Mouse (Mus musculus): ENCODE data around the gene Dnah2. TPM values are rescaled to one million over a fixed set of nuclear protein-coding genes. Genes with fewer than 3 reads are reported as not detected.
A peak's percentile ranks its signal among the peaks of the same experiment; 100 is the strongest.

Gene Dnah2
- polyA plus RNA-seq, 1 experiment from 2014 or later, result 1.9 TPM

DNA sequence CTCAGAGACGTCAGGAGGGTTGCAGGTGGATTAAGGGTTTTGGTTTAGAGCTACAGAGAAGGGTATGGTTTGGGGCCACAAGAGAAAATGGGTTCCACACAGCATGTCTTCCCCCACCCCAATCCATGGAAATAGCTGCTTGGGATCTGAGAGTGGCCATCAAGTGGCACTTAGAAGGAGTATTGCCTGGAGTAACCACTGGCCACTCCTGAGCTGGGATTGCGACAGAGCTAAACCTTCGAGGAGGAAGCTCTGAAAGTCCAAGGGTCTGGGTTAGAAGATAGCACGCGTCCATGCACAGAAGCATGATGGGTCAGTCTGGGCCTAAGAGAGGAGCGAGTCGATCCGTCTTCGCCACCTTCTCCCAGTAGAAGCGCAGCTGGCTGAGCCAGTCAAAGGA is 72.1 kb downstream of the Dnah2 start:
- H3K27me3 ChIP-seq (replicated peaks), result no peaks in the 10 kb centered on the region
- H3K4me1 ChIP-seq, result no peaks in the 10 kb centered on the region
- no peak overlapping the region for H3K4me2 ChIP-seq (replicated peaks)
- ATAC-seq (ENCODE audit: low FRiP score, low read depth), result no peak
- no peaks in the 10 kb centered on the region for H3K36me3 ChIP-seq
- no peak overlapping the region for H3K4me3 ChIP-seq
- WGBS, result 93% methylated on average over 10 of the region's 10 CpGs
- H3K9me3 ChIP-seq, result no peaks in the 10 kb centered on the region
- H3K9ac ChIP-seq, result no peak overlapping the region
- no peak overlapping the region for H3K27ac ChIP-seq

DNA sequence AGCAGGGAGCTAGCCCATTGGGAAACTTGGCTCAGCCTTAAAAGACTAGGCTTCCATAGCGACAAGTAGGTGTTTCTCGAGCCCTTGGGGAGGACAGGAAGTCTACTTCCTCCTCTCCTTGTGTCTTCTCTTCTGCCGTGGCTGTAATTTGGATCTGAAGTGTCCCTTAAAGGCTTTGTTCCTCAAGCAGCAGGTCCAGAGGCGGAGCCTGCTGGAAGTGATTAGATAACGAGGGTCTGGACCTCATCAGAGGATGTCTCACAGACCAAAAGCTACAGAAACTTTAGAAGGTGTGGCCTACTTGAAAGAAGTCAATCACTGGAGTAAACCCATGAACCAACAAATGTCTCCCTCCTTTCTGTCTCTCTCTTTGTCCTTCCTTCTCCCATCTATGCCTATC is 74.2 kb downstream of the Dnah2 start:
- no peak for ATAC-seq (ENCODE audit: low FRiP score, low read depth)
- Histone ChIP-seq H3K4me3 (no peak overlapping the region), H3K4me2 (replicated peaks) (no peak overlapping the region), H3K4me1 (no peaks in the 10 kb centered on the region), H3K9ac (no peak overlapping the region), H3K9me3 (no peaks in the 10 kb centered on the region), H3K27me3 (replicated peaks) (no peaks in the 10 kb centered on the region), H3K36me3 (no peaks in the 10 kb centered on the region), H3K27ac (no peak overlapping the region)
- 51% methylated on average over 5 of the region's 5 CpGs for WGBS

DNA sequence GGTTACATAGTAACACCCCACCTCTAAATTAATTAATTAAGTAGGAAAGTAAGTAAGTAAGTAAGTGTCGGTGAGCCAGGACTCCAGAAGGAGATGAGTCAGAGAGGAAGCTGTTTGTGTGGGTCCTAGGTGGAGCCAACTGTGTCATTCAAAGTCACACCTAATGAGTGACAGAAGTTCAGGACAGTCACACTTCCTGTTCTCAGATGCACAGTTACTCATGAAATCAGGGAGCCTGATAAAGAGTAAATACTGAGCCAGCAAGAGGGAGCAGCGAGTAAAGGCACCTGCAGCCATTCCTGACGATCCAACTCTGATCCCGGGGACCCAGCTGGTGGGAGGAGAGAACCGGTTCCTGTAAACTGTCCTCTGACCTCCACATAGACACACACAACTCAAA is 76.2 kb downstream of the Dnah2 start:
- no peaks in the 10 kb centered on the region for H3K27me3 ChIP-seq (replicated peaks)
- H3K4me1 ChIP-seq, result no peaks in the 10 kb centered on the region
- H3K4me3 ChIP-seq, result no peak overlapping the region
- ATAC-seq (ENCODE audit: low FRiP score, low read depth), result no peak
- no peak overlapping the region for H3K4me2 ChIP-seq (replicated peaks)
- H3K27ac ChIP-seq, result no peak overlapping the region
- H3K9me3 ChIP-seq, result no peaks in the 10 kb centered on the region
- H3K36me3 ChIP-seq, result no peaks in the 10 kb centered on the region
- 82% methylated on average over 5 of the region's 5 CpGs for WGBS
- H3K9ac ChIP-seq, result no peak overlapping the region

DNA sequence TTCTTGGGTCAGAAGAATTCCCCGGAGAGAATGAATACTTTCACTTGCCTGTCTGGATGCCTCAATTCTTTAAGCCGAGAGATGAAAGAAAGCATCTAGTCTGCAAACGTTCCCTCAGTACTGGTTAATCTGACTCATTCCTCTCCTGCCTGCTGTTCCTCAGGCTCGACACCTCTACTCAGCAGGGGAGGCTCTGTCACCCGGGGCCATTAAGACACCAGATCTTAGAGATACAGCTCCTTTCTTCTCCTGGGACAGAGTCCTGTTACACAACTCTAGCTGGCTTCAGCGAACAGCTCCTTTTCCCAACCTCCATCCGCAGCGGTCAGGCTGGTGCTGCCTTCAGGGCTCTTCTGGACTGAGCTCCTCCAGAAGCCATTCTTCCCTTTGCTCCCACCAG is 77.4 kb downstream of the Dnah2 start:
- 22% methylated on average over 8 of the region's 8 CpGs for WGBS

DNA sequence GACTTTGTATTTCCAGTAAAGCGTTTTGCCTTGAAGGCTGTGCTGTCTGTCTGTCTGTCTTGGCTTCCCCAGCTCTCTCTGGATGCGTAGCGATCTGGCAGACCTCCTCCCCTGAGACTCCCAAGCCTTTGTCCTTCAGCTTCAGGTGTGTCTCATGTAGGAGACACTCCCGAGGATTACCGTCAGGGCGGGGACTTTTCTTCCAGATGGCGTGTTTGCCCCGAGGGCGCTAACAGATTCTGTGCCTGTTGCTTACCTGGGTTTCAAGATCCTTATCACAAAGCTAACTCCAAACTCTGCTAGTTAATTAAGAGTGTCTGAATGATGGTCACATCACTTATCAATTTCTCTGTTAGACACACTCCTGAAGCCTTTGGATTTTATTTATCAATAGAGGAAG is 79.6 kb downstream of the Dnah2 start:
- ATAC-seq (ENCODE audit: low FRiP score, low read depth), result no peak
- Histone ChIP-seq H3K4me1 (no peaks in the 10 kb centered on the region), H3K36me3 (no peaks in the 10 kb centered on the region), H3K27me3 (replicated peaks) (no peaks in the 10 kb centered on the region), H3K9me3 (no peaks in the 10 kb centered on the region), H3K9ac (no peak overlapping the region), H3K4me2 (replicated peaks) (no peak overlapping the region), H3K4me3 (no peak overlapping the region), H3K27ac (no peak overlapping the region)
- 92% methylated on average over 9 of the region's 9 CpGs for WGBS

More for the DNA sequence above, 77.4 kb downstream of the Dnah2 start:
- Histone ChIP-seq H3K27ac (no peak overlapping the region), H3K4me1 (no peaks in the 10 kb centered on the region), H3K4me3 (no peak overlapping the region), H3K9ac (no peak overlapping the region), H3K36me3 (no peaks in the 10 kb centered on the region), H3K4me2 (replicated peaks) (no peak overlapping the region), H3K9me3 (no peaks in the 10 kb centered on the region), H3K27me3 (replicated peaks) (no peaks in the 10 kb centered on the region)
- ATAC-seq (ENCODE audit: low FRiP score, low read depth), result no peak

DNA sequence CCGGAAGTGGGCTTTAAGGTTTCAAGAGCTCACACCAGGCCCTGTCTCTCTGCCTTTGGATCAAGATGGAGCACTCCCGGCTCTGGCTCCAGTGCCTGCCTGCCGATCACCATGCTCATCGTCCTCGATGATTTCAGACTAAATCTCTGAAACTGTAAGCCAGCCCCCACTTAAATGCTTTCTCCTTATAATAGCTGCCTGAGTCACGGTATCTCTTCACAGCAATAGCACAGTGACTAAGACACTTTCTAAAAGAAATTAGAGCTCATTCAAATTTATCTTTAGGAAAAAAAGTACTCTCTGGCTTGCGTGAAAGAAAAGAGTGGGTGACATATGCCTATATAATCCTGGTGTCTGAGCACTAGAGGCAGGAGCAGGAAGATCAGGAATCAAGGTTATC is 84.9 kb downstream of the Dnah2 start:
- Histone ChIP-seq H3K27me3 (replicated peaks) (no peaks in the 10 kb centered on the region), H3K4me1 (no peaks in the 10 kb centered on the region), H3K4me2 (replicated peaks) (no peak overlapping the region), H3K27ac (no peak overlapping the region), H3K9me3 (no peaks in the 10 kb centered on the region), H3K4me3 (no peak overlapping the region), H3K9ac (no peak overlapping the region), H3K36me3 (no peaks in the 10 kb centered on the region)
- WGBS, result 98% methylated on average over 7 of the region's 7 CpGs
- ATAC-seq (ENCODE audit: low FRiP score, low read depth), result no peak

DNA sequence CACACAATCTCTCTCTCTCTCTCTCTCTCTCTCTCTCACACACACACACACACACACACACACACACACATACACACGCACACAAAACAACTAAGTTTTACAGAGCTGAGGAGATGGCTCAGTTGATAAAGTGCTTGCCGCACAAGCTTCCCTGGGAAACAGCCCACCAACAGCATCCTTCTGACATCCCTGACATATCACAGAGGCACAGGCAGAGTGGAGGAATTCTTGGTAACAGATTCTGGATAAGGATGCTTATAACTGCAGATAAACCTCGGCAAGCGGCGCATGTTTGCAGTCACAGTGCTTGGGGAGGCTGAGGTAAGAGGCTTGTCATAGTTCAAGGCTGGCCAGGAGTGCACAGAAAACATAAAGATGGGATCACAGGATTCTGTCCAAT is 87.3 kb downstream of the Dnah2 start:
- Histone ChIP-seq H3K4me1 (peaks cover 8% of the 10 kb centered on the region), H3K9me3 (no peaks in the 10 kb centered on the region), H3K9ac (no peak overlapping the region), H3K36me3 (no peaks in the 10 kb centered on the region), H3K27ac (no peak overlapping the region), H3K4me3 (no peak overlapping the region), H3K4me2 (replicated peaks) (no peak overlapping the region), H3K27me3 (replicated peaks) (no peaks in the 10 kb centered on the region)
- no peak for ATAC-seq (ENCODE audit: low FRiP score, low read depth)
- WGBS, result 85% methylated on average over 5 of the region's 5 CpGs

DNA sequence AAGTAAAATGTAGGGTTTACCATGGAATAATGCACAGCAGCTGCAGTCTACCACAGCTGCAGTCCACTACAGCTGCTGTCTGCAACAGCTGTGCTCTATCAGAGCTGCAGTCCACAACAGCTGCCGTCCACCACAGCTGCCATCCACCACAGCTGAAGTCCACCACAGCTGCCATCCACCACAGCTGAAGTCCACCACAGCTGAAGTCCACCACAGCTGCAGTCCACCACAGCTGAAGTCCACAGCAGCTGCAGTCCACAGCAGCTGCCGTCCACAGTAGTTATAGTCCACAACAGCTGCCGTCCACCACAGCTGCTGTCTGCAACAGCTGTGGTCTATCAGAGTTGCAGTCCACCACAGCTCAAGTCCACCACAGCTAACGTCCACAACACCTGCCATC is 89.0 kb downstream of the Dnah2 start:
- H3K9ac ChIP-seq, result no peak overlapping the region
- no peak for ATAC-seq (ENCODE audit: low FRiP score, low read depth)
- 75% methylated on average over 4 of the region's 4 CpGs for WGBS
- H3K36me3 ChIP-seq, result no peaks in the 10 kb centered on the region
- no peaks in the 10 kb centered on the region for H3K9me3 ChIP-seq
- H3K4me2 ChIP-seq (replicated peaks), result no peak overlapping the region
- H3K4me1 ChIP-seq, result peaks cover 8% of the 10 kb centered on the region
- no peak overlapping the region for H3K4me3 ChIP-seq
- H3K27ac ChIP-seq, result no peak overlapping the region
- H3K27me3 ChIP-seq (replicated peaks), result no peaks in the 10 kb centered on the region

DNA sequence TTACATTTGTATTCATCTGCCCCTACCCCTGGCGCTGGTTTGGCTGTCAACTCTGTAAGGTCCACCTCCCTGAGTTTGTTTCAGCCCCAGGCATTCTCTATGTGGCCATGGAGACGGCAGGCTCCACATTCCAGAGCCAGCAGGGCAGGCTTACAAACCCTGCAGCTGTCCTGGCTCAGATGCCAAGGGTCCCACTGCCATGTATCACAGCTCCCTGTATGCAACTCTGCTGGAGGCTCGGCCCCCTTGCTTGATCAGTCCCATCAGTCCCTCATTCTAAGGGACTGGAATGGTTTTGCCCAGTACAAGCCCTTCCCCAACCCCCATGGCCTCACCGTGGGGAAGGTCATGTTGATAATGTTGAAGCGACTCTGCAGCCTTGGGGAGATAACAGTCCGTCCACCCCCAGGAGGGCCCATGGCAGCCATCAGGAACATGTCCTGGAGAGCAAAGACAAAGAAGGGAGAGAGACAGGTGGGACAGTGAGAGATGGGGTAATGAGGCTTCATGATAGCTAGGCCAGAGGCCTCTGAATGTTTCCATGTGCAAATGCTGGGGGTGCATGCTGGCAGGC is 91.8 kb downstream of the Dnah2 start:
- no peaks in the 10 kb centered on the region for H3K27me3 ChIP-seq (replicated peaks)
- H3K27ac ChIP-seq, result no peak overlapping the region
- 25% methylated on average over 6 of the region's 6 CpGs for WGBS
- H3K9me3 ChIP-seq, result no peaks in the 10 kb centered on the region
- ATAC-seq (ENCODE audit: low FRiP score, low read depth), result peak; percentile 13; the same call in 1 of the 2 replicates
- H3K4me2 ChIP-seq (replicated peaks), result peak overlapping the region; percentile 12; the same call in 1 of the 2 replicates
- peaks cover 11% of the 10 kb centered on the region for H3K4me1 ChIP-seq
- H3K4me3 ChIP-seq, result no peak overlapping the region
- no peak overlapping the region for H3K9ac ChIP-seq
- no peaks in the 10 kb centered on the region for H3K36me3 ChIP-seq

DNA sequence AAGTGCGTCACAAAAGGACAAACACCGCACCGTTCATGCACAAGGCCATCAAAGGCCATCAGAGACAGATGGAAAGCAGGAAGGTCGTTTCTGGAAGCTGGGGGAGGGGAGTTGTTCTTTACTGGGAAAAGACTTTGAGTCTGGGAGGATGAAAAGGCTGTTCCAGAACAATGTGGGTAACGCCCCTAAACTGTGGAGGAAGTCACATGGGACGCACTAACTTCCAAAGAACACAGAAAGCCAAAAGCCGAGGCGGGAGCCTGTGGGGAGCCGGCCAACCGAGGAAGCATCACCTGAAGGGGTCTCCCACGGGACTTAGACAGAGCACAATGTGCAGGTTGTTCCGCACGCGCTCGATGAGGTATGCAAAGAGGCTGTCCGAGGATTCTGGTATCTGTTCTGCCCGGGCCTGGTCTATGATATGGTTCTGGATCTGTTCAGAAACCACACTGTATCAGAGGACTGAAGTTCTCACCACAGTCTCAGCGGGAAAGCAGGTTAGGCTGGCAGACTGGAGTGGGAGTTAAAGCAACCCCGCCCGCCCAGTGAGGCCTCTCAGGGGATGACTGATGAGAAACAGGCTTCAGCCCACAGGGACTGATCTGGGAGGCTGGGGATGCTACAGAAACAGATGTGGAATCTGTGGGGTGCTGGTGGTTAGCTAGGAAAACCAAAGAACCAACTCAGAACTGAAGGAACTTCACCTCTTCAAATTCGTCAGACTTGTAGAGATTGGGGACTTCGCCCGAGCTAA is 96.6 kb downstream of the Dnah2 start:
- 60% methylated on average over 23 of the region's 23 CpGs for WGBS
- Histone ChIP-seq H3K4me3 (no peak overlapping the region), H3K27me3 (replicated peaks) (no peaks in the 10 kb centered on the region), H3K36me3 (no peaks in the 10 kb centered on the region), H3K9ac (no peak overlapping the region), H3K4me1 (peaks cover 9% of the 10 kb centered on the region), H3K9me3 (no peaks in the 10 kb centered on the region), H3K4me2 (replicated peaks) (no peak overlapping the region), H3K27ac (no peak overlapping the region)
- no peak for ATAC-seq (ENCODE audit: low FRiP score, low read depth)

DNA sequence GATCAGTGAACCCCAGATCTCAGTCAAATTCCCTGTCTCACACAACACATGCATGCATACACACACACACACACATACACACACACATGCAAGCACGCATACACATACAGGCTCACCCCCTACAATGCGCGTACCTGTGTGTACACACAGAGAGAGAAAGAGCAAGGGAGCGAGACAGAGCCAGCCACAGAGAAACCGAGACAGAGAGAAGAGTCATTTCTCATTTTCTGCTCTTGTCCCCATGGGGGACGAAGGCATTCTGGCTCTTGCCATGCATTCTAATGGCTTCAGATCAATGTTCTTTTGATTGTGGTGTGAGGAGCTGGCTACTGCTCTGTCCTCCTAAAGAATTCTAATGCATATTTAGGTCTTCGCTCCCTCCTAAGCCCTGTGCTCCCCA is 101.6 kb downstream of the Dnah2 start:
- no peak overlapping the region for H3K9ac ChIP-seq
- H3K4me3 ChIP-seq, result no peak overlapping the region
- H3K36me3 ChIP-seq, result no peaks in the 10 kb centered on the region
- H3K9me3 ChIP-seq, result no peaks in the 10 kb centered on the region
- H3K27ac ChIP-seq, result no peak overlapping the region
- H3K27me3 ChIP-seq (replicated peaks), result no peaks in the 10 kb centered on the region
- 0 out of 2 replicates have a peak, but pooled peaks cover under 1% of the 10 kb centered on the region for H3K4me1 ChIP-seq
- no peak for ATAC-seq (ENCODE audit: low FRiP score, low read depth)
- no peak overlapping the region for H3K4me2 ChIP-seq (replicated peaks)
- 83% methylated on average over 7 of the region's 7 CpGs for WGBS

DNA sequence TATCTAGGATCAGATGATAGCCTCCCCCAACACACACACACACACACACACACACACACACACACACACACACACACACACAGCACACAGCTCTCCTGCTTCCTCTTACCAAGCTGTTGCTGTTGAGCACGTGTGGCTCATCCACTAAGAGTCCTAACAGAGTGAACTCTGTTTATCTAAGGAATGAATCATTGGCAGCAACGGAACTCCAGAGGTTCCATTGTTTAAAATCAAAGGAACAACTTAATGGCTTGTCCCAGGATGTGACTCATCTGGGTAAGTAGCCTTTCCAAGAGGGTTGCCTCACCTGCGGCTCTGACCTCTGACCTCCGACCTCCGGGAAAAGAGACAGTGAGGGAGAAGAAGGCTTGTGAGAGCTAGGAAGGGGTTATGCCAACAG is 105.6 kb downstream of the Dnah2 start:
- H3K4me3 ChIP-seq, result no peak overlapping the region
- no peak for ATAC-seq (ENCODE audit: low FRiP score, low read depth)
- no peaks in the 10 kb centered on the region for H3K4me1 ChIP-seq
- H3K36me3 ChIP-seq, result no peaks in the 10 kb centered on the region
- H3K27me3 ChIP-seq (replicated peaks), result no peaks in the 10 kb centered on the region
- H3K4me2 ChIP-seq (replicated peaks), result no peak overlapping the region
- WGBS, result 46% methylated on average over 5 of the region's 5 CpGs
- no peak overlapping the region for H3K27ac ChIP-seq
- no peak overlapping the region for H3K9ac ChIP-seq
- no peaks in the 10 kb centered on the region for H3K9me3 ChIP-seq

DNA sequence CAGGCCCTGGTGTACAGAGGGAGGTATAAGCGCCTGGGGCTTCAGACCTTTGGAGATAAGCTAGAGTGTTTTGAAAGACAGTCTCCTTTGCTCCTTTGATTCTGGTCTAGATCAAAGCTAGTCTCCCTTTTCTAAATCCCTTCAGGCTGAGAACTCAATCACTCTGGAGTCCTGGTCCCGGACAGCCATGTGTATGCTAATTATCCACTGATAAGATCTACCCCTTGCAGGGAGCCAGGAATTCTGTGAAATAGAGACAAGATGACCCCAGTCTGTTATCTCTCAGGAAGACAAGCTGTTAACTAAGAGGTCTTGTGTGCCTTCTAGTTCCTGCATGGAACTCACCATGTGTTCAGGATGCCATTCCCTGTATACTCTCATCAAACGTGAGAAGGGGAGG is 111.6 kb downstream of the Dnah2 start:
- H3K4me3 ChIP-seq, result no peak overlapping the region
- no peaks in the 10 kb centered on the region for H3K4me1 ChIP-seq
- H3K9me3 ChIP-seq, result no peaks in the 10 kb centered on the region
- 68% methylated on average over 3 of the region's 3 CpGs for WGBS
- no peak for ATAC-seq (ENCODE audit: low FRiP score, low read depth)
- H3K9ac ChIP-seq, result no peak overlapping the region
- no peaks in the 10 kb centered on the region for H3K27me3 ChIP-seq (replicated peaks)
- no peaks in the 10 kb centered on the region for H3K36me3 ChIP-seq
- no peak overlapping the region for H3K4me2 ChIP-seq (replicated peaks)
- H3K27ac ChIP-seq, result no peak overlapping the region

Data from neural tube, embryonic 12.5 days (tissue).